ENCODE assay signal across 8 mouse cellular contexts in genomic region chr15:27782383-27783036, GRCm38 (mm10).
DNase-seq lines count a peak whose midpoint lies in the region; ATAC-seq and TF ChIP-seq lines count a peak whose summit lies in the region.

No protein-coding gene starts in this region.

- peak; percentile 98 for DNase-seq in heart, adult 11 months
- no peak for DNase-seq in heart, postnatal 25 days (ENCODE audit: low spot score)
- peak; percentile 66 for DNase-seq in lung, postnatal 0 days (ENCODE audit: low spot score)
- DNase-seq in urinary bladder, postnatal 25 days (ENCODE audit: low spot score): no peak
- DNase-seq in layer of hippocampus, postnatal 14 days (ENCODE audit: low spot score in 2 of 2): no peak
- no peak for DNase-seq in thymus, adult 18-20 months

- intact Hi-C loops in heart, postnatal 25 days (cut with DNase I): loop anchor here (2.0 kb wide), 1 partner anchor 14 kb away; no protein-coding TSS in a partner anchor

- no peaks in the 10 kb centered on the region for H3K36me3 ChIP-seq in forebrain, embryonic 16.5 days (ENCODE audit: control insufficient read depth, insufficient read depth)
- no peaks in the 10 kb centered on the region for H3K36me3 ChIP-seq in intestine, embryonic 15.5 days
- H3K36me3 ChIP-seq in lung, postnatal 0 days (ENCODE audit: insufficient read depth, low read length): no peaks in the 10 kb centered on the region

- H3K4me2 ChIP-seq in forebrain, embryonic 16.5 days (ENCODE audit: low read length): no peak overlapping the region
- 0 out of 2 replicates have a peak overlapping the region, but pooled peaks have one; percentile 47 for H3K4me2 ChIP-seq in intestine, embryonic 15.5 days (replicated peaks)
- no peak overlapping the region for H3K4me2 ChIP-seq in lung, postnatal 0 days (replicated peaks; ENCODE audit: low read depth, low read length)

- ATAC-seq in forebrain, embryonic 16.5 days: peak; percentile 63
- ATAC-seq in intestine, embryonic 15.5 days: peak; percentile 24
- peak; percentile 51 for ATAC-seq in lung, postnatal 0 days

- 13% methylated on average over 15 of the region's 15 CpGs for WGBS in forebrain, embryonic 16.5 days
- 43% methylated on average over 15 of the region's 15 CpGs for WGBS in intestine, embryonic 15.5 days
- WGBS in lung, postnatal 0 days: 23% methylated on average over 15 of the region's 15 CpGs

- peak overlapping the region; percentile 26; the same call in 1 of the 2 replicates for H3K27ac ChIP-seq in forebrain, embryonic 16.5 days (ENCODE audit: low read length)
- no peak overlapping the region for H3K27ac ChIP-seq in intestine, embryonic 15.5 days
- H3K27ac ChIP-seq in lung, postnatal 0 days (ENCODE audit: low read length): no peak overlapping the region

- H3K4me1 ChIP-seq in forebrain, embryonic 16.5 days (replicated peaks; ENCODE audit: control insufficient read depth, insufficient read depth, low read length): peaks cover 84% of the 10 kb centered on the region
- H3K4me1 ChIP-seq in intestine, embryonic 15.5 days (replicated peaks): peaks cover 71% of the 10 kb centered on the region
- H3K4me1 ChIP-seq in lung, postnatal 0 days (ENCODE audit: insufficient read depth, low read depth, low read length): peaks cover 43% of the 10 kb centered on the region

- no peaks in the 10 kb centered on the region for H3K27me3 ChIP-seq in forebrain, embryonic 16.5 days (replicated peaks; ENCODE audit: control insufficient read depth, insufficient read depth, low read length)
- no peaks in the 10 kb centered on the region for H3K27me3 ChIP-seq in intestine, embryonic 15.5 days (replicated peaks)
- no peaks in the 10 kb centered on the region for H3K27me3 ChIP-seq in lung, postnatal 0 days (replicated peaks; ENCODE audit: insufficient read depth, low read length)

- H3K4me3 ChIP-seq in forebrain, embryonic 16.5 days (replicated peaks; ENCODE audit: low read length): no peak overlapping the region
- no peak overlapping the region for H3K4me3 ChIP-seq in intestine, embryonic 15.5 days (replicated peaks)
- no peak overlapping the region for H3K4me3 ChIP-seq in lung, postnatal 0 days (ENCODE audit: low read depth, low read length)

- no peaks in the 10 kb centered on the region for H3K9me3 ChIP-seq in forebrain, embryonic 16.5 days (ENCODE audit: control insufficient read depth, low read length)
- no peaks in the 10 kb centered on the region for H3K9me3 ChIP-seq in intestine, embryonic 15.5 days
- no peaks in the 10 kb centered on the region for H3K9me3 ChIP-seq in lung, postnatal 0 days (ENCODE audit: low read length)

- TF ChIP-seq CTCF in lung, postnatal 0 days (IDR thresholded peaks at IDR 0.05): no peak

- no peak overlapping the region for H3K9ac ChIP-seq in forebrain, embryonic 16.5 days (replicated peaks; ENCODE audit: low read depth, low read length)
- no peak overlapping the region for H3K9ac ChIP-seq in intestine, embryonic 15.5 days
- H3K9ac ChIP-seq in lung, postnatal 0 days (replicated peaks; ENCODE audit: low read depth): no peak overlapping the region

- no peak for TF ChIP-seq EP300 in lung, postnatal 0 days (IDR thresholded peaks at IDR 0.05)

Comparison
In these comparisons a context has a peak if more than half of its experiments do, and no peak if none do; other contexts are left out.
1. DNase-seq: peak in heart, adult 11 months (single experiment) and lung, postnatal 0 days (single experiment); none in heart, postnatal 25 days (single experiment), urinary bladder, postnatal 25 days (single experiment), layer of hippocampus, postnatal 14 days (0 of 2) and thymus, adult 18-20 months (0 of 2).
2. Peak in every context shown above with its lines, with median percentiles within 50 percentile points of each other: ATAC-seq.